Mouse (Mus musculus) liver, adult 2 months (tissue): ENCODE results near the gene Usp47. TPM values are rescaled to one million over a fixed set of nuclear protein-coding genes. Genes with fewer than 3 reads are reported as not detected.

Experiments used
- DNase-seq: peaks from one replicate; pipeline ENCODE4 v3.0.0-alpha.2; 2011; ENCODE audit warnings: low read depth, low spot score; ENCODE audit errors: extremely low read depth
- H3K27ac ChIP-seq: fragments of 200-500 bp; replicated peaks from 2 replicates; pipeline ENCODE4 v1.5.1; 2012; ENCODE audit warnings: low read depth, mild to moderate bottlenecking, control low read depth, inconsistent platforms, low read length; ENCODE audit not compliant: insufficient read depth
- H3K27me3 ChIP-seq: fragments of 200-500 bp; 2 replicates; pipeline ENCODE4 v1.6.1; 2012; ENCODE audit warnings: mild to moderate bottlenecking, moderate library complexity, low read length, inconsistent platforms; ENCODE audit not compliant: control insufficient read depth, insufficient read depth
- H3K36me3 ChIP-seq: fragments of 200-500 bp; 2 replicates; pipeline ENCODE4 v1.6.1; 2012; ENCODE audit warnings: low read length, inconsistent platforms; ENCODE audit not compliant: control insufficient read depth, insufficient read depth
- H3K4me1 ChIP-seq: fragments of 200-500 bp; 2 replicates; pipeline ENCODE4 v1.6.1; 2011; ENCODE audit warnings: low read length; ENCODE audit not compliant: control insufficient read depth, insufficient read depth
- H3K4me3 ChIP-seq: fragments of 200-500 bp; 2 replicates; pipeline ENCODE4 v1.5.1; 2011; ENCODE audit warnings: low read depth, mild to moderate bottlenecking, control low read depth, low read length, moderate library complexity; ENCODE audit not compliant: insufficient read depth
- H3K79me2 ChIP-seq: fragments of 200-500 bp; 2 replicates; pipeline ENCODE4 v1.6.1; 2012; ENCODE audit warnings: inconsistent platforms, mild to moderate bottlenecking, low read length, moderate library complexity; ENCODE audit not compliant: control insufficient read depth, insufficient read depth
- H3K9ac ChIP-seq: fragments of 200-500 bp; 2 replicates; pipeline ENCODE4 v1.6.1; 2012; ENCODE audit warnings: low read depth, mild to moderate bottlenecking, control low read depth, inconsistent platforms, low read length
- CTCF ChIP-seq: fragments of 200-500 bp; IDR thresholded peaks from 2 replicates; pipeline ENCODE4 v1.5.1; 2011; ENCODE audit warnings: low read depth, low read length, control low read depth
- POLR2A ChIP-seq: fragments of 200-500 bp; IDR thresholded peaks from 2 replicates; pipeline ENCODE4 v1.6.1; 2011; ENCODE audit warnings: low read length, control low read depth; ENCODE audit not compliant: insufficient read depth; ENCODE audit errors: extremely low read depth
- WGBS: fragments of 180-500 bp; shearing (Covaris S2); methylation state at CpG from one replicate; pipeline ENCODE4 v1.1.7; 2018; 5-methylcytosine and 5-hydroxymethylcytosine counted together
- polyA plus RNA-seq: library from polyadenylated mRNA; depleted of rRNA; stranded (reverse); fragments of >200 nt; gene quantifications from 2 replicates; pipeline ENCODE4 v1.2.3, GENCODE M21; 2012
- total RNA-seq: library from RNA; depleted of rRNA; stranded (reverse); fragments of >200 nt; gene quantifications from 2 replicates; pipeline ENCODE4 v1.2.3, GENCODE M21; 2014

Gene Usp47
- total and polyA plus RNA-seq, 2 experiments: 9.4 to 56.3 TPM

- Histone ChIP-seq H3K36me3 (no peaks in the 10 kb centered on the region), H3K27me3 (no peaks in the 10 kb centered on the region), H3K79me2 (peaks cover 26% of the 10 kb centered on the region; the same call in 1 of the 2 replicates), H3K4me3 (peak overlapping the region; percentile 99), H3K9ac (peak overlapping the region; percentile 99), H3K4me1 (peaks cover 10% of the 10 kb centered on the region; the same call in 1 of the 2 replicates), H3K27ac (0 out of 2 replicates have a peak overlapping the region, but pooled peaks have one; percentile 23)
- WGBS: 4% methylated on average over 7 of the region's 7 CpGs
- TF ChIP-seq CTCF: no peak
- no peak for TF ChIP-seq POLR2A
- peak; percentile 79 for DNase-seq
These were observed 1.1 kb downstream of the Usp47 start for GRCm38 (mm10) chr7:112024446-112024730.

DNA sequence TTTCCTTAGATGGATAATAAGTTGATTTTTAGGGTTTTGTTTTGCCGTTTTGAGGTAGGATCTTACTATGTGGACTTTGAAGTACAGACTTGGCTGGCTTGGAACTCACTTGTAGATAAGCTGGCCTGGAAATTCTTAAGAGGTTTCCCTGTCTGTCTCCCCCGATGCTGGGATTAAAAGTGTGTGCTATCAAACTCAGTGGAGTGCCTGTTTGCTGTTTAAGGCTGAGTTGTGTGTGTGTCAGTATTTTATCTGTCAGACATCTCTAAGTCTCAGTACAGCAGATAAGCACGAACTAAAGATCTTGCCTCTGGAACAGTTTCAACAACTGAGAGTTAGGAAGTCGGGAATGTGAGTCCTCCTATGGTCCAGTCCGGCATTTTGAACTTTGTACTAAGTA is 1.6 kb downstream of the Usp47 start:
- H3K79me2 ChIP-seq: peaks cover 30% of the 10 kb centered on the region; the same call in 1 of the 2 replicates
- H3K9ac ChIP-seq: no peak overlapping the region; the same call in 1 of the 2 replicates
- TF ChIP-seq CTCF (no peak), POLR2A (no peak)
- H3K27me3 ChIP-seq: no peaks in the 10 kb centered on the region
- 2% methylated on average over 5 of the region's 5 CpGs for WGBS
- peaks cover 10% of the 10 kb centered on the region; the same call in 1 of the 2 replicates for H3K4me1 ChIP-seq
- peak; percentile 58 for DNase-seq
- peak overlapping the region; percentile 21 for H3K4me3 ChIP-seq
- peak overlapping the region; percentile 7; the same call in 1 of the 2 replicates for H3K27ac ChIP-seq
- no peaks in the 10 kb centered on the region for H3K36me3 ChIP-seq

GRCm38 (mm10) chr7:112030594-112030993 is 7.3 kb downstream of the Usp47 start:
- H3K79me2 ChIP-seq: peaks cover 33% of the 10 kb centered on the region
- no peak overlapping the region for H3K27ac ChIP-seq
- peaks cover 8% of the 10 kb centered on the region; the same call in 1 of the 2 replicates for H3K4me1 ChIP-seq
- H3K9ac ChIP-seq: no peak overlapping the region
- no peak overlapping the region for H3K4me3 ChIP-seq
- 87% methylated on average over 1 of the region's 1 CpGs for WGBS
- H3K36me3 ChIP-seq: no peaks in the 10 kb centered on the region; the same call in 1 of the 2 replicates
- no peak for DNase-seq
- no peaks in the 10 kb centered on the region for H3K27me3 ChIP-seq
- no peak for TF ChIP-seq POLR2A
- TF ChIP-seq CTCF: no peak

- 7% methylated on average over 2 of the region's 2 CpGs for WGBS
- no peaks in the 10 kb centered on the region for H3K27me3 ChIP-seq
These were observed 12.5 kb downstream of the Usp47 start for GRCm38 (mm10) chr7:112035804-112036203.

DNA sequence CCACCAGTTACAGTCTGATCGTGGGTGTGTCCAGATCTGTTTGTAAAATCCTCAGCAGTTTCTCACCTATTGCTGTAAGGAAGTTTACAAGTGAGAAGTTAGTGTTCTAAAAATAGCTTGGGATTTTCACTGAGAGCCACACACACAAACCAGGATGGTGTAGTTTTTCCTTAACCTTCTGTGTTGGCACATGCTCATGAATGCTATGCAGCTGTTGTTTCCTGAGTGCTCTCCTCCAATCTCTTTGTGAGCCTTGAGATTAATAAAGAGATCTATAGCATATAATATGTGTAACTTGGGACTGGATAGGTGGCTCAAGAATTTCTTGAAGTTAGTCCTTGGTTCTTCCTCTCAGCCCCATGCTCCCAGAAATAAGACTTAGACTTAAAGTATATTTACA is 13.3 kb downstream of the Usp47 start:
- Histone ChIP-seq H3K36me3 (no peaks in the 10 kb centered on the region; the same call in 1 of the 2 replicates), H3K4me3 (no peak overlapping the region), H3K27me3 (no peaks in the 10 kb centered on the region), H3K4me1 (peaks cover 6% of the 10 kb centered on the region; the same call in 1 of the 2 replicates), H3K27ac (no peak overlapping the region), H3K9ac (no peak overlapping the region), H3K79me2 (peaks cover 27% of the 10 kb centered on the region)
- DNase-seq: no peak
- WGBS: 68% methylated on average over 1 of the region's 1 CpGs
- no peak for TF ChIP-seq POLR2A
- TF ChIP-seq CTCF: no peak

More at GRCm38 (mm10) chr7:112035804-112036203, 12.5 kb downstream of the Usp47 start:
- no peaks in the 10 kb centered on the region; the same call in 1 of the 2 replicates for H3K36me3 ChIP-seq
- H3K9ac ChIP-seq: no peak overlapping the region
- DNase-seq: peak; percentile 51
- H3K4me3 ChIP-seq: no peak overlapping the region
- TF ChIP-seq CTCF (no peak), POLR2A (no peak)
- H3K79me2 ChIP-seq: peaks cover 27% of the 10 kb centered on the region
- H3K4me1 ChIP-seq: peaks cover 9% of the 10 kb centered on the region; the same call in 1 of the 2 replicates
- no peak overlapping the region for H3K27ac ChIP-seq

DNA sequence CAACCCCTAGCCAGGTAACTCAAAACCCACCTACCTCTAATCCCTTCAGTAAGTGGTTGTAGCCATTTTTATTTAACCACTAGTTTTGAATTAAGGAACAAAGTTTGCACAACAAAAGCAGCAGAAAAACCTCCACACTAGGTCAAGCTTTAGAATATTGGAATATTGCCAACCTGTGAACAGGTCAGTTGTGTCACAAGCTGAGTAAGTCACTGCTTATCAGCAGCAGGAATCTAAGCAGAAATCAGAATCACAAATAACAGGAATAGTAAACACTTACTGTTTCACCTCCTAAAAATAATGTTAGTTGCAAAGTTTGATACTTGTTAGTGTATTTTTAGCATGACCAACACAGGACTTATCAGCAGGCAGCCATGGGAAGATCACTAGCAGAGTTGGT is 17.0 kb downstream of the Usp47 start:
- DNase-seq: peak; percentile 64
- Histone ChIP-seq H3K27me3 (no peaks in the 10 kb centered on the region), H3K36me3 (no peaks in the 10 kb centered on the region), H3K4me3 (no peak overlapping the region), H3K79me2 (peaks cover 32% of the 10 kb centered on the region), H3K4me1 (peaks cover 9% of the 10 kb centered on the region; the same call in 1 of the 2 replicates), H3K27ac (no peak overlapping the region), H3K9ac (no peak overlapping the region)
- TF ChIP-seq CTCF: no peak
- no peak for TF ChIP-seq POLR2A
